ENCODE assay signal across 9 mouse cellular contexts in the genomic region with DNA sequence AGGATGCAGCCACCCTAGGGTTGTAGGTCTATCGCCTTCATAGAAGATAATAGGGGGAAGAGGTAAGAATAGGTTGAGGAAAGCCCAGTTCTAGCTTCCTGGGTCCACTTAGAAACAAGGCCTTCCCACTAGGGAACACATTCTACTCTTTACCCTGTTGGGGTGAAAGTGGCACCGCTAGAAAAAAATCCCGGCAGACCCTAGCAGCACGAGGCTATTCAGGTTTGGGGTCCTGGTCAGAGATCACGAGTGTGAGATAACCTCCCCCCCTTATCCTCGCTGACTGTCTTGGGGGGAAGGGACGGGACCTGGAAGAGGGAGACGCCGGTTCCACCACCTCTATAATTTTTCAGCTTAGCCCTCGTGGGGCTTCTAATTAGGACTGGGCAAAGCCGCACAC. TPM values are rescaled to one million over a fixed set of nuclear protein-coding genes. Genes with fewer than 3 reads are reported as not detected.
DNase-seq lines count a peak whose midpoint lies in the region; ATAC-seq lines count a peak whose summit lies in the region.
"Had no signal": no experiment of that assay in that cellular context is flagged by ENCODE, and none has a peak within 500 bp of the region (broad histone marks: within the 10 kb centered on the region; RNA-seq: fewer than 3 reads in every experiment).

No protein-coding gene starts in this region.

- no peak for ATAC-seq in heart, embryonic 14.5 days (ENCODE audit: insufficient number of reproducible peaks, insufficient read depth, low FRiP score, low read depth)
- ATAC-seq in embryonic facial prominence, embryonic 14.5 days (ENCODE audit: low read depth), result no peak
- ATAC-seq in intestine, embryonic 16.5 days, result no peak

- intact Hi-C loops in heart, postnatal 25 days (cut with DNase I), result no loop called here
- intact Hi-C loops in left cerebral cortex, postnatal 10 days (cut with DNase I), result no loop called here

- no peak for DNase-seq in heart, postnatal 25 days (ENCODE audit: low spot score)
- DNase-seq in embryonic facial prominence, embryonic 14.5 days (ENCODE audit: low spot score), result no peak
- DNase-seq in neural tube, embryonic 10.5 days (ENCODE audit: extremely low spot score, low spot score), result peak; percentile 52
- DNase-seq in cerebellum, postnatal 4 days (ENCODE audit: low spot score in 2 of 2), result no peak
- DNase-seq in left cerebral cortex, postnatal 10 days (ENCODE audit: extremely low spot score in 1 of 2, low spot score in 2 of 2), result no peak
- no peak for DNase-seq in retina, embryonic 14.5 days (ENCODE audit: low spot score)
- DNase-seq: thymus, postnatal 36 days had no signal

- H3K9ac ChIP-seq in heart, embryonic 14.5 days (ENCODE audit: low read length), result peak overlapping the region; percentile 64
- peak overlapping the region; percentile 83 for H3K9ac ChIP-seq in embryonic facial prominence, embryonic 14.5 days (ENCODE audit: low read depth, low read length)
- H3K9ac ChIP-seq in intestine, embryonic 16.5 days (ENCODE audit: low read depth, low read length), result peak overlapping the region; percentile 58

- 0 out of 4 replicates have a peak overlapping the region, but pooled peaks of 1 of the 2 experiments have one; percentile 25 for H3K27ac ChIP-seq in heart, embryonic 14.5 days (replicated peaks in 1 of 2; ENCODE audit: control insufficient read depth in 1 of 2, insufficient read depth in 1 of 2, low read depth in 2 of 2, low read length in 2 of 2)
- H3K27ac ChIP-seq in embryonic facial prominence, embryonic 14.5 days (replicated peaks; ENCODE audit: low read depth, low read length), result peak overlapping the region; percentile 96
- H3K27ac ChIP-seq in intestine, embryonic 16.5 days (ENCODE audit: low read length), result peak overlapping the region; percentile 85

- peak overlapping the region; percentile 89 for H3K4me2 ChIP-seq in heart, embryonic 14.5 days (ENCODE audit: low read length)
- H3K4me2 ChIP-seq in embryonic facial prominence, embryonic 14.5 days (ENCODE audit: low read depth, low read length), result peak overlapping the region; percentile 77
- peak overlapping the region; percentile 67 for H3K4me2 ChIP-seq in intestine, embryonic 16.5 days (ENCODE audit: low read depth, low read length)

- 21% methylated on average over 11 of the region's 11 CpGs for WGBS in heart, embryonic 14.5 days
- WGBS in embryonic facial prominence, embryonic 14.5 days, result 11% methylated on average over 11 of the region's 11 CpGs
- 11% methylated on average over 11 of the region's 11 CpGs for WGBS in intestine, embryonic 16.5 days

- peaks cover 28 to 37% of the 10 kb centered on the region in 2 experiments for H3K4me1 ChIP-seq in heart, embryonic 14.5 days (ENCODE audit: control insufficient read depth in 2 of 2, insufficient read depth in 2 of 2, low read length in 2 of 2)
- H3K4me1 ChIP-seq in embryonic facial prominence, embryonic 14.5 days (ENCODE audit: control insufficient read depth, insufficient read depth, low read length), result peaks cover 40% of the 10 kb centered on the region
- peaks cover 58% of the 10 kb centered on the region for H3K4me1 ChIP-seq in intestine, embryonic 16.5 days (ENCODE audit: control insufficient read depth, insufficient read depth, low read length)

- peak overlapping the region in 1 of 2 experiments; percentile 49; a peak in 1 of 4 replicates for H3K4me3 ChIP-seq in heart, embryonic 14.5 days (ENCODE audit: control insufficient read depth in 1 of 2, insufficient read depth in 1 of 2, low read depth in 1 of 2, low read length in 2 of 2)
- peak overlapping the region; percentile 60 for H3K4me3 ChIP-seq in embryonic facial prominence, embryonic 14.5 days (ENCODE audit: low read depth, low read length)
- peak overlapping the region; percentile 63 for H3K4me3 ChIP-seq in intestine, embryonic 16.5 days (ENCODE audit: low read length)

- no peaks in the 10 kb centered on the region for H3K36me3 ChIP-seq in heart, embryonic 14.5 days (ENCODE audit: control insufficient read depth, insufficient read depth, low read length)
- H3K36me3 ChIP-seq in embryonic facial prominence, embryonic 14.5 days (ENCODE audit: control insufficient read depth, insufficient read depth, low read length), result no peaks in the 10 kb centered on the region
- no peaks in the 10 kb centered on the region for H3K36me3 ChIP-seq in intestine, embryonic 16.5 days (ENCODE audit: control insufficient read depth, insufficient read depth, low read length)

- H3K27me3 ChIP-seq in heart, embryonic 14.5 days (ENCODE audit: control insufficient read depth, insufficient read depth, low read length), result peaks cover 12% of the 10 kb centered on the region
- no peaks in the 10 kb centered on the region; the same call in 1 of the 2 replicates for H3K27me3 ChIP-seq in embryonic facial prominence, embryonic 14.5 days (replicated peaks; ENCODE audit: control insufficient read depth, insufficient read depth, low read length)
- H3K27me3 ChIP-seq in intestine, embryonic 16.5 days (replicated peaks; ENCODE audit: control insufficient read depth, insufficient read depth, low read length), result peaks cover 23% of the 10 kb centered on the region; the same call in 1 of the 2 replicates

- no peaks in the 10 kb centered on the region for H3K9me3 ChIP-seq in heart, embryonic 14.5 days (ENCODE audit: control insufficient read depth, low read length)
- no peaks in the 10 kb centered on the region for H3K9me3 ChIP-seq in embryonic facial prominence, embryonic 14.5 days (ENCODE audit: control insufficient read depth, low read length)
- H3K9me3 ChIP-seq in intestine, embryonic 16.5 days (ENCODE audit: control insufficient read depth, low read length), result no peaks in the 10 kb centered on the region

RNA-seq across cellular contexts. Expression of a gene that starts 3.2 kb away (rescaled TPM):
- polyA plus RNA-seq in heart, embryonic 14.5 days (2014; fragmentation: Nextera tagmentation; extraction: Ambion mirVana), result 15.3 and 16.8 TPM in 2 replicates
- 10 to 100 TPM; 15.3 to 16.1 TPM for total RNA-seq in heart, postnatal 25 days (2021)
- 138 and 146 TPM in 2 replicates for polyA plus RNA-seq in embryonic facial prominence, embryonic 14.5 days (2014; fragmentation: Nextera tagmentation; extraction: Ambion mirVana)
- 42.8 and 49.6 TPM in 2 replicates for polyA plus RNA-seq in intestine, embryonic 16.5 days (2015; fragmentation: Nextera tagmentation; extraction: Ambion mirVana)
- total RNA-seq in left cerebral cortex, postnatal 10 days (2021), result 10 to 100 TPM in 1 of 2 experiments, 1 to 10 TPM in 1; 9.5 to 12.2 TPM

RNA-seq across cellular contexts. Expression of a gene that starts 14.3 kb away (rescaled TPM):
- 3.7 and 3.9 TPM in 2 replicates for polyA plus RNA-seq in heart, embryonic 14.5 days (2014; fragmentation: Nextera tagmentation; extraction: Ambion mirVana)
- 1 to 10 TPM; 4.0 to 4.8 TPM for total RNA-seq in heart, postnatal 25 days (2021)
- polyA plus RNA-seq in embryonic facial prominence, embryonic 14.5 days (2014; fragmentation: Nextera tagmentation; extraction: Ambion mirVana), result 2.6 and 3.0 TPM in 2 replicates
- 4.7 and 5.1 TPM in 2 replicates for polyA plus RNA-seq in intestine, embryonic 16.5 days (2015; fragmentation: Nextera tagmentation; extraction: Ambion mirVana)
- total RNA-seq in left cerebral cortex, postnatal 10 days (2021), result 100 to 1,000 TPM; 115 to 122 TPM

RNA-seq across cellular contexts. Expression of a gene that starts 17.3 kb away (rescaled TPM):
- polyA plus RNA-seq in heart, embryonic 14.5 days (2014; fragmentation: Nextera tagmentation; extraction: Ambion mirVana), result 112 and 122 TPM in 2 replicates
- 10 to 100 TPM; 91.5 to 92.6 TPM for total RNA-seq in heart, postnatal 25 days (2021)
- 137 and 140 TPM in 2 replicates for polyA plus RNA-seq in embryonic facial prominence, embryonic 14.5 days (2014; fragmentation: Nextera tagmentation; extraction: Ambion mirVana)
- polyA plus RNA-seq in intestine, embryonic 16.5 days (2015; fragmentation: Nextera tagmentation; extraction: Ambion mirVana), result 155 and 176 TPM in 2 replicates
- 10 to 100 TPM; 27.3 to 30.4 TPM for total RNA-seq in left cerebral cortex, postnatal 10 days (2021)

RNA-seq across cellular contexts. Expression of a gene that starts 20.8 kb away (rescaled TPM):
- polyA plus RNA-seq in heart, embryonic 14.5 days (2014; fragmentation: Nextera tagmentation; extraction: Ambion mirVana), result 1.9 and 2.7 TPM in 2 replicates
- 1 to 10 TPM; 1.6 to 3.4 TPM for total RNA-seq in heart, postnatal 25 days (2021)
- polyA plus RNA-seq in embryonic facial prominence, embryonic 14.5 days (2014; fragmentation: Nextera tagmentation; extraction: Ambion mirVana), result 2.3 and 3.0 TPM in 2 replicates
- 2.5 and 2.8 TPM in 2 replicates for polyA plus RNA-seq in intestine, embryonic 16.5 days (2015; fragmentation: Nextera tagmentation; extraction: Ambion mirVana)
- 10 to 100 TPM; 16.9 to 24.1 TPM for total RNA-seq in left cerebral cortex, postnatal 10 days (2021)

RNA-seq across cellular contexts. Expression of a gene that starts 27.2 kb away (rescaled TPM):
- polyA plus RNA-seq in heart, embryonic 14.5 days (2014; fragmentation: Nextera tagmentation; extraction: Ambion mirVana), result 4.4 and 5.4 TPM in 2 replicates
- under 1 TPM in 1 of 2 experiments, not detected in 1; 0.18 TPM for total RNA-seq in heart, postnatal 25 days (2021)
- polyA plus RNA-seq in embryonic facial prominence, embryonic 14.5 days (2014; fragmentation: Nextera tagmentation; extraction: Ambion mirVana), result 36.0 and 45.8 TPM in 2 replicates
- polyA plus RNA-seq in intestine, embryonic 16.5 days (2015; fragmentation: Nextera tagmentation; extraction: Ambion mirVana), result 8.1 and 8.3 TPM in 2 replicates
- total RNA-seq in left cerebral cortex, postnatal 10 days (2021), result 100 to 1,000 TPM; 379 to 384 TPM
